Mouse (Mus musculus): ENCODE results near the gene Wrap53. TPM values are rescaled to one million over a fixed set of nuclear protein-coding genes. Genes with fewer than 3 reads are reported as not detected.
"Not testable (repeated sequence)": the region's sequence is repeated elsewhere in the genome, so short reads cannot be mapped to it uniquely, and the experiment has no call there.

Wrap53 gene
- total RNA-seq, 2 experiments from 2014 or later: 9.2 to 10.7 TPM

- no peak for DNase-seq (ENCODE audit: low spot score in 2 of 2)
These were observed 14.9 kb downstream of the Wrap53 start for GRCm38 (mm10) chr11:69565131-69565530.

DNA sequence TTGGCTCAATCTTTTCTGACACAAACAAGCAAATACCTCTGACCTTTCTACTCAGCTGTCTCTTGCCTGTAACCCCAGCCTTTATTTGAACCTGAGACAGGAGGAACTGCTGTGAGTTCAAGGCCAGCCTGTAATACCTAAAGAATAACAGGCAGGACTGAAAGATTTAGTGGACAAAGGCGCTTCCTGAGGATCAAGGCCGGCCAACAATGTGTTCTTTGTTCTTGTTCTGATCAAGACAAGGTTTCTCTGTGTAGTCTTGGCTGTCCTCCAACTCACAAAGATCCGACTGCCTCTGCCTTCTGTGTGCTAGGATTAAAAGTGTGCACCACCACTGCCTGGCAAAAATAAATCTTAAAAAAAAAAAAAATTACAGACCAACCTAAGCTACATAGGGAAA lies 15.7 kb downstream of the Wrap53 start:
- DNase-seq (ENCODE audit: low spot score in 2 of 2): no peak

GRCm38 (mm10) chr11:69563373-69563772 lies 16.7 kb downstream of the Wrap53 start:
- no peak for DNase-seq (ENCODE audit: low spot score in 2 of 2)

GRCm38 (mm10) chr11:69560896-69561854 lies 18.9 kb downstream of the Wrap53 start:
- DNase-seq (ENCODE audit: low spot score in 2 of 2): peak in 1 of 2 experiments; percentile 24

DNA sequence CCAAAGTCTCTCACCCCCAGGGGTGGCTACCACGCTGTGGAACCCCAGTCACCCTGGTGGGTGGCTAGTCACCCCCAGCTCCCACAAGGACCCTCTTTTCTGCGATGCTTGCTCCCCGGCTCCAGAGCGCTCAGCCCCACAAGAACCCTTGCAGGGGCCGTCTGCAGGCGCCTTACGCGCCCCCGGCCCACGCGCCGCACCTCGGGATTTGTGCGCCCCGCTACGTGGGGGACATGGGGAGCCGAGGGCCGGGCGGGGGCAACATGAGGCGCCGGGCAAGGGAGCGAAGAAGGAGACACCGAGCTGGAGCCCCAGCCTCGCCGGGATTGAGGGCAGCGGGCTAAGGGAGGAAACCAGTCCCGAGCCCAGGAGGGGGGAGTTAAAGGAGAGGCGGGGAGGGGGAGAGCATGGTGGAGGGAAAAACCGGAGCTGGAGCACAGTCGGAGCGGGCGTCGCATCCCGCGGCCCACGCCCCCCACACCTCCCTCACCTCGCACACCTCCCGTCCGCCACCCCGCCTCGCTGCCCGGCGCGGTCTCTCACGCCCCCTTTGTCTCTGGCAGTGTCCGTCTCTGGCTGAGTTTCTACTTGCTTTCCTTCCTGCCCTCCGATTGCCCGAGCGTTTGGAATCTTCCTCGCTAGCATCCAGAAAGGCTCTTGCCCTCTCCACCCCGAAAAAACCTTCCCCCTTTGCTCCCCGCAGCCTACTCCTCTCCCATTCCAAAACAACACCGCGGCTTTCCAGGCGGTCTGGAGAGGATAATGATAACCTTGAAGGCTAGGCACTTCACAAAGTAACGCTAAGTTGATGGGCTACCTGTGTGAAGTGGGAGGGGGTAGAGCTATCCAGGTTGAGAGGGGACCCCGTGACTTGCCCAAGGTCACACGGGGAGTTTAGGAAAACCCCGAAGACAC lies 19.9 kb downstream of the Wrap53 start, which contains the start of gene Efnb3:
Efnb3 (minus strand) TSS at position 355 of the 915 bp plus-strand sequence.
- peak; percentile 37 for DNase-seq (ENCODE audit: low spot score in 2 of 2)

DNA sequence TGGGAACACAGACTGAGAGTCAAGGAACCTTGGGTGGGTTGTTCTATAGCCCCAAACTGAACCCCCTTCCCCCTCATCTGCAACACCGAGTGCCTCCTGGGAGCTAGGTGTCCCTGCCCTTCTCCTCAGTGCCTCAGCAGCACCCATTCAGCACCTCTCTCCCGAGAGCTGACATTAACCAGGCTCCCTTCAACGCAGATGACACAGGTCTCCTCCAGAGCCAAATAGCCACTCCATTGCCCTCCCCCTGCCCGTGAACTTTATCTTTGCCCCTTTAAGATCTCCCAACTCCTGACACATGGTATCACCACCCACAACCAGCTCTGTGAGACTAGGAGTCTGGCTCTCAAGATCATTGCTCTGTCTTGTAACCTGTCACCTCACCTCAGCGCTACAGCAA lies 20.9 kb downstream of the Wrap53 start:
- no peak for DNase-seq (ENCODE audit: low spot score in 2 of 2)

DNA sequence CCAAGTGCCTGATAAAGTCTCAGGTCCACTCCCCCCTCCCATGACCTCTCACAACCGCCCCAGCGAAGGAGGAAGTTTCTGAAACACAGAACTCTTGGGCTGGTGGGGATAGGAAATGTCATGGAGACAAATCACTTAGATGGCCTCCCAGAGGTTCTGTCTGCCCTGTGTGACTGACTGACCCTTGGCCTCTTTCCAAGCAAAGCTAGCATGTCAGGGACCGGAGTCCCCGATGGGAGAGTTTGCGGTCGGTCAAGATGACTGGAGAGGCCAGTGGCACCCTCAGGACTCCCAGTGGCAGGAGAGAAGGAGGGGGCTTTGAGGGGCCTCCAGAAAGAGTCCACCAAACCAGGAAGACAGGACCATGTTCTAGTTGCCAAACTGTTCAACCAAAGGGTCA lies 21.3 kb downstream of the Wrap53 start:
- no peak for DNase-seq (ENCODE audit: low spot score in 2 of 2)

DNA sequence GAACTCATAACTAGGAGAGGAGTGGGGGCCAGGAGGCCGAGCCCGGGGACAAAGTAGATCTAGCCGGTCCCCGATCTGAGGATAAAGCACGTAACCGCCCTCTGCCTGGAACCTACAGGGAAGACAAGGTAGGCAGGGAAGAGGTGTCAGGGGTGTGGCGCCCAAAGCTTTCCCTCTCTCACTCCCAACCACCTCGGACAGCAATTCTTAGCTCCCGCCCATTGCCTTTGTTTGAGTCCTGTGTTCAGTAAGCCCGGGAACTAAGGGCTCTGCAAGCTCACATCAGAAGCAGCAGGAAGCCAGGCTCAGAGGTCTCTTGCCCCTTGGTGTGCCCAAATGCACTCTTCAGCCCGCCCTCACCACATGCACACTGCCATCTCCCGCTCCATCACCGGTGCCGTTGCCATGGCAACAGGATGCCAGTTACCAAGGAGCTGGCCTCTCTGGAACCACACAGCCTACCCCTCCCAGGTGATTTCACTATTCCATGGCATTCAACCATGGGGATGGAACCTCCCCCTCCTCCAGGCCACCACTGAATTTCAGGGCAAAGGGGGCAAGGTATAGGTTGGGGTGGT lies 22.6 kb downstream of the Wrap53 start:
- DNase-seq (ENCODE audit: low spot score in 2 of 2): peak; percentile 52 to 55

- no peak for DNase-seq (ENCODE audit: low spot score in 2 of 2)
These were observed 25.4 kb downstream of the Wrap53 start for GRCm38 (mm10) chr11:69554539-69555140.

- no peak for DNase-seq (ENCODE audit: low spot score in 2 of 2)
These were observed 26.7 kb downstream of the Wrap53 start for GRCm38 (mm10) chr11:69553341-69553721.

DNA sequence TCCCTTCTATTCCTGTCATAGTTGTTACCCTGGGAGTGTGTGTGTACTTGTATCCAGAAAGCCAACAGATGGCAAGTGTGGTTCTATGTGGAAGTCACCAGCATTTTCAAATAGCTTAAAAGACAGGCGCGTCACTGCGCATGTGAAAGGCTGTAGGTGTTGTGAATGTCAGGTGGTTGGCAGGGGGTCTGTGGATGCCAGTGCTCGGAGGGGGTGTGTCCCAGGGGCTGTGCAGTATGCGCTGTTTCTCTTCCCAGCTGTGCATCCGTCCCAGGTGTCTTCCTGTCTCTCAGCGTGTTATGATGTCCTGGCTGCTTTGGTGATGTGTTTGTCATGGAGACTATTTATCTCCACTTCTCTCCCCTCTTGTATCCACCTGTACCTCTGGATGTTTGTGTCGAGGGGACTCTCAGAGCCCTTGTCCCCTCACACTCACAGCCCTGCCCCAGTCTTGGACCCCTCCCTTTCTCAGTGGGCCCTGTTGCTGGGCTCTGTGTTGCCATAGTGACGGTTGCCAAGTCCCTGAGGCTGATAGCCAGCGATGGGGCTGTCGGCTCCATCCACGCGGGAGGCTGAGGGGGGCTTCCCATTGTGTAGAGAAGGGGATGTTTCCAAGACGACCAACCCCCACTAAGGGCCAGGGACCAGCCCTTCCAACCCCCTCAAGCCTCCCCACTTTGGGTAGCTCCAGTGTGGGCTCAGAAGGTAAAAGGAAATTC lies 27.3 kb downstream of the Wrap53 start:
- peak in 1 of 2 experiments; percentile 50 for DNase-seq (ENCODE audit: low spot score in 2 of 2)

DNA sequence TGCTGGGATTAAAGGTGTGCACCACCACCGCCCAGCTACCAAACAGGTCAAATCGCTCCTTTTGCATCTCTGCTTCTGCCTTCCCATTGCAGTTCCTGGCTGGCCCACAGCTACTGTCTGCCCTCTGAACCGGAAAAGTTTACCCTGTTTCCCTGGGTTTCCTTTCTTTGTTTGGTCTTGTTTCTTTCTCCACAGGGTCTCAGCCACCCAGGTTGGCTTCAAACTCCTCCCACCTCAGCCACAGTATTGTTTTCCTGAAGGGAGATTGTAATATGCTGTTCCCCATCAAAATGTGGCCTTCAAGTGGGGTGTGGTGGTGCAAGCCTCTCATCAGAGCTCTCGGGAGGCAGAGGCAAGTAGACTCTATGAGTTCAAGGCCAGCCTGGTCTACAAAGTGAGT lies 28.7 kb downstream of the Wrap53 start:
- no peak for DNase-seq (ENCODE audit: low spot score in 2 of 2)

GRCm38 (mm10) chr11:69549060-69549656 lies 30.9 kb downstream of the Wrap53 start, which contains the start of gene Dnah2:
Gene Dnah2, minus strand, starts transcription at chr11:69549110.
- DNase-seq (ENCODE audit: low spot score in 2 of 2): no peak

GRCm38 (mm10) chr11:69547071-69547470 lies 33.0 kb downstream of the Wrap53 start:
- peak; percentile 39 to 44 for DNase-seq (ENCODE audit: low spot score in 2 of 2)

DNA sequence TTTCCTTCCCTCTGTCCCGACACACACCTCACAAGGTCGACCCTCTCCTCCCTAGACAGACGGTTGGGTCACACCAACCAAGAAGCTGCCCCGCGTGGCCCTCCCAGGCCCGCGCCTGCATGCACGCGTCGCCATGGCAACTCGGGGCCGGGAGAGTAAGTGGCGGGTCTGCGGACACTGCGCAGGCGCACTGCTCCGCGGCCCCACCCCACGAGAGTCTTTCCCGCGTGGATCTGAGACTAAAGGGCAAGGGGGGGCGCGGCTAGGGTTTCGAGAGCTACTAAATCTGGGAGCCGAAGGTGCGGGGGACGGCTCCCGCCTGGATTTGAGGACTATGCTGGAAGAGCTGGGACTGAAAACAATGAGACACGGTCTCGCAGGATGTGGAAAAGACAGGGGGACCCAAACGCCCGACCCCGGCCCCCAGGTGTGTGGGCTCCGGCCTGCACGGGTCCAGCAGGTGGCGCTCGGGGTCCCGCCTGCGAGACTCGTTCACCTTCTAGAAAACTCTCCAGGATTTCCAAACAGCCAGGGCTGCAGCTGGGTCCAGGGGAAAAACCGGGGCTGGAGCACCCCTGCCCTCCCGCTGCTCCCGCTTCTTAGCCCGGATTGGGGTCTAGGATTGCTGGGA lies 33.5 kb downstream of the Wrap53 start:
- DNase-seq (ENCODE audit: low spot score in 2 of 2): peak; percentile 68 to 78

DNA sequence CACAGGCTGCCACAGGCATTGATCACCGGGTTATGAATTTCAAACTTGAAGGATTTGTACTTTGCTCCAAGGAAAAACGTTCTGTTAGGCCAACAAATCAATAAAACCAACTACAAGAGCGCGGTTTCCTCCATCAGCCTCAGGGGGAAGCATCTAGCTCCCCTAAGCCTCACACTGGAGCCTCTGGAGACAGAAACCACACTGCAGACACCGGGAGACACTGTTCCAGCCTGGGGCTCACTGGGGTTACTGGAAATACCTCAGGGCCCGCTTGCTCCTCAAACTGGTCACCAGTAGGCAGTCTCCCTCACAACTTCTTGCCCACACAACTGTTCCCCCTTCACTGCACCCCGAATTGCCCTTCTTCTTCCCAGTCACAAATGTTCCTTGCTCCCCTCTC lies 34.1 kb downstream of the Wrap53 start:
- no peak for DNase-seq (ENCODE audit: low spot score in 2 of 2)

- DNase-seq (ENCODE audit: low spot score in 2 of 2): no peak
These were observed 36.5 kb downstream of the Wrap53 start for GRCm38 (mm10) chr11:69543598-69543997.

GRCm38 (mm10) chr11:69541741-69542140 lies 38.3 kb downstream of the Wrap53 start:
- DNase-seq (ENCODE audit: low spot score in 2 of 2): not testable (repeated sequence)

GRCm38 (mm10) chr11:69540700-69541099 lies 39.4 kb downstream of the Wrap53 start:
- DNase-seq (ENCODE audit: low spot score in 2 of 2): no peak

All from left cerebral cortex, adult 18-20 months (tissue).